Mouse (Mus musculus) MEL (cell line): ENCODE measurements around the gene Calhm4.

Experiments used
- CTCF ChIP-seq, 3 experiments: IDR thresholded peaks in 2 of 3; conservative IDR thresholded peaks in 1 of 3; 2 replicates each; pipeline ENCODE4 v1.5.1; 2011 to 2012; ENCODE audit warnings: low read length in 3 of 3, low read depth in 2 of 3, mild to moderate bottlenecking in 2 of 3, improper control_type of control experiment in 1 of 3, inconsistent platforms in 1 of 3, mixed read lengths in 1 of 3, moderate library complexity in 1 of 3; ENCODE audit not compliant: control insufficient read depth in 1 of 3, insufficient read depth in 1 of 3, poor library complexity in 1 of 3, severe bottlenecking in 1 of 3
- EP300 ChIP-seq, 2 experiments: IDR thresholded peaks; 2 replicates each; pipeline ENCODE4 v1.6.1; 2011; ENCODE audit warnings: improper control_type of control experiment in 2 of 2, low read length in 2 of 2, low read depth in 1 of 2, mild to moderate bottlenecking in 1 of 2
- GATA1 ChIP-seq: IDR thresholded peaks from 2 replicates; pipeline ENCODE4 v1.6.1; 2011; ENCODE audit warnings: low read depth, low read length, improper control_type of control experiment
- HCFC1 ChIP-seq: IDR thresholded peaks from 2 replicates; pipeline ENCODE4 v1.6.1; 2012; ENCODE audit warnings: low read depth, mild to moderate bottlenecking, inconsistent platforms, low read length, improper control_type of control experiment, moderate library complexity
- MAX ChIP-seq: IDR thresholded peaks from 2 replicates; pipeline ENCODE4 v1.6.1; 2011; ENCODE audit warnings: low read length, improper control_type of control experiment
- POLR2A ChIP-seq, 2 experiments: IDR thresholded peaks; 2 replicates each; pipeline ENCODE4 v1.6.1; 2011 to 2012; ENCODE audit warnings: low read length in 2 of 2, mild to moderate bottlenecking in 2 of 2, control low read depth in 1 of 2, improper control_type of control experiment in 1 of 2, low read depth in 1 of 2, moderate library complexity in 1 of 2; ENCODE audit not compliant: control insufficient read depth in 1 of 2, insufficient read depth in 1 of 2, poor library complexity in 1 of 2
- POLR2AphosphoS2 ChIP-seq: IDR thresholded peaks from 2 replicates; pipeline ENCODE4 v1.6.1; 2011; ENCODE audit warnings: low read length, improper control_type of control experiment
- POLR2AphosphoS5 ChIP-seq: IDR thresholded peaks from 2 replicates; pipeline ENCODE4 v1.6.1; 2012; ENCODE audit warnings: low read depth, borderline replicate concordance, mild to moderate bottlenecking, inconsistent platforms, low read length, moderate library complexity, mixed read lengths
- SMC3 ChIP-seq: IDR thresholded peaks from 2 replicates; pipeline ENCODE4 v1.6.1; 2011; ENCODE audit warnings: low read depth, low read length, improper control_type of control experiment
- TAL1 ChIP-seq: IDR thresholded peaks from 2 replicates; pipeline ENCODE4 v1.6.1; 2012; ENCODE audit warnings: mild to moderate bottlenecking, inconsistent platforms, low read length, moderate library complexity, mixed read lengths
- TCF12 ChIP-seq: IDR thresholded peaks from 2 replicates; pipeline ENCODE4 v1.6.1; 2014; ENCODE audit warnings: low read depth, mild to moderate bottlenecking, inconsistent platforms, low read length, improper control_type of control experiment, moderate library complexity
- UBTF ChIP-seq: IDR thresholded peaks from 2 replicates; pipeline ENCODE4 v1.6.1; 2012; ENCODE audit warnings: low read depth, mild to moderate bottlenecking, inconsistent platforms, low read length, improper control_type of control experiment, moderate library complexity, borderline replicate concordance; ENCODE audit not compliant: insufficient read depth
- USF1 ChIP-seq: IDR thresholded peaks from 2 replicates; pipeline ENCODE4 v1.6.1; 2014; ENCODE audit warnings: low read depth, mild to moderate bottlenecking, inconsistent platforms, low read length, improper control_type of control experiment, moderate library complexity
- ZMIZ1 ChIP-seq: IDR thresholded peaks from 2 replicates; pipeline ENCODE4 v1.6.1; 2012; ENCODE audit warnings: low read depth, mild to moderate bottlenecking, inconsistent platforms, low read length, improper control_type of control experiment, moderate library complexity

GRCm38 (mm10) chr10:34070999-34071492 is 26.9 kb upstream of the Calhm4 start:
- TF ChIP-seq POLR2A (IDR thresholded peaks at IDR 0.05; ENCODE audit: control insufficient read depth in 1 of 2, insufficient read depth in 1 of 2, low read depth in 1 of 2, low read length in 2 of 2, poor library complexity in 1 of 2) (no peak), GATA1 (no peak), CTCF (IDR thresholded peaks at IDR 0.05 in 2 of 3, conservative IDR thresholded peaks at IDR 0.05 in 1 of 3; ENCODE audit: control insufficient read depth in 1 of 3, insufficient read depth in 1 of 3, low read depth in 2 of 3, low read length in 3 of 3, poor library complexity in 1 of 3, severe bottlenecking in 1 of 3) (no peak), TCF12 (no peak), HCFC1 (no peak), MAX (no peak), TAL1 (no peak), POLR2AphosphoS5 (no peak), USF1 (no peak), SMC3 (no peak), UBTF (no peak), POLR2AphosphoS2 (no peak), EP300 (IDR thresholded peaks at IDR 0.05; ENCODE audit: low read depth in 1 of 2, low read length in 2 of 2) (no peak), ZMIZ1 (no peak)
